Comparison of ENCODE assay signal across 8 mouse cellular contexts in genomic region chr17:14545822-14546473, GRCm38 (mm10).
DNase-seq lines count a peak whose midpoint lies in the region; ATAC-seq and TF ChIP-seq lines count a peak whose summit lies in the region.

No protein-coding gene starts in this region.

- H3K4me3 ChIP-seq in C2C12 (ENCODE audit: insufficient read depth, poor library complexity, severe bottlenecking), result no peak overlapping the region
- no peak overlapping the region for H3K4me3 ChIP-seq in embryonic facial prominence, embryonic 13.5 days
- H3K4me3 ChIP-seq in lung, adult 2 months (replicated peaks; ENCODE audit: extremely low read depth, low read depth, low read length), result no peak overlapping the region

- 33% methylated on average over 16 of the region's 16 CpGs for WGBS in embryonic facial prominence, embryonic 13.5 days
- 26% methylated on average over 16 of the region's 16 CpGs for WGBS in lung, adult 2 months

- peaks cover 13% of the 10 kb centered on the region for H3K9me3 ChIP-seq in embryonic facial prominence, embryonic 13.5 days

- 0 out of 2 replicates have a peak overlapping the region, but pooled peaks have one; percentile 24 for H3K4me2 ChIP-seq in embryonic facial prominence, embryonic 13.5 days

- no peaks in the 10 kb centered on the region for H3K27me3 ChIP-seq in C2C12 (ENCODE audit: control insufficient read depth, insufficient read depth, insufficient read length)
- no peaks in the 10 kb centered on the region for H3K27me3 ChIP-seq in embryonic facial prominence, embryonic 13.5 days

- TF ChIP-seq CTCF in C2C12 (IDR thresholded peaks at IDR 0.05; ENCODE audit: control insufficient read depth, insufficient read depth, insufficient read length), result peak; percentile 82
- peak; percentile 69 for TF ChIP-seq CTCF in lung, adult 2 months (IDR thresholded peaks at IDR 0.05; ENCODE audit: insufficient read depth, low read length)

- DNase-seq in adrenal gland, postnatal 36 days, result peak; percentile 77 to 86
- peak; percentile 73 for DNase-seq in heart, adult 8-10 months (ENCODE audit: low spot score)
- peak; percentile 36 to 83 for DNase-seq in kidney, postnatal 36 days
- DNase-seq in lung, adult 2 months, result peak; percentile 45
- DNase-seq in ovary, postnatal 36 days (ENCODE audit: low spot score), result peak; percentile 73
- peak; percentile 77 for DNase-seq in thymus, postnatal 4 days

- no peak for ATAC-seq in embryonic facial prominence, embryonic 13.5 days (ENCODE audit: insufficient number of reproducible peaks, insufficient read depth, low FRiP score, low TSS enrichment, low read depth)

- no peaks in the 10 kb centered on the region for H3K36me3 ChIP-seq in C2C12 (ENCODE audit: control insufficient read depth, insufficient read depth)
- H3K36me3 ChIP-seq in embryonic facial prominence, embryonic 13.5 days, result no peaks in the 10 kb centered on the region

- no peak overlapping the region for H3K27ac ChIP-seq in embryonic facial prominence, embryonic 13.5 days

- H3ac ChIP-seq in C2C12 (ENCODE audit: control insufficient read depth, insufficient read length, low read depth), result no peak overlapping the region

- H3K79me3 ChIP-seq in C2C12 (ENCODE audit: low read depth), result peaks cover 6% of the 10 kb centered on the region

- H3K9ac ChIP-seq in embryonic facial prominence, embryonic 13.5 days, result no peak overlapping the region

- no peak for TF ChIP-seq POLR2A in lung, adult 2 months (IDR thresholded peaks at IDR 0.05; ENCODE audit: borderline replicate concordance, extremely low read depth, low read depth, low read length)

- H3K79me2 ChIP-seq in C2C12 (ENCODE audit: control insufficient read depth, insufficient read depth), result peaks cover 5% of the 10 kb centered on the region

- no peaks in the 10 kb centered on the region for H3K4me1 ChIP-seq in embryonic facial prominence, embryonic 13.5 days
- no peaks in the 10 kb centered on the region for H3K4me1 ChIP-seq in lung, adult 2 months (ENCODE audit: control insufficient read depth, insufficient read depth, low read length)

TF ChIP-seq in C2C12, 6 proteins besides CTCF, POLR2A, EP300 and RAD21:
- peak; percentile 82 for TF ChIP-seq CEBPB (IDR thresholded peaks at IDR 0.05; ENCODE audit: low read depth)
- TF ChIP-seq USF1 (IDR thresholded peaks at IDR 0.05; ENCODE audit: low read depth), result no peak
- peak; percentile 18 for TF ChIP-seq MYOD1 (IDR thresholded peaks at IDR 0.05; ENCODE audit: control insufficient read depth, insufficient read length, low read depth)
- TF ChIP-seq FOSL1 (IDR thresholded peaks at IDR 0.05; ENCODE audit: insufficient read depth, low read length, poor library complexity, severe bottlenecking), result peak; percentile 3
- TF ChIP-seq MAX (IDR thresholded peaks at IDR 0.05), result peak; percentile 75
